Mouse (Mus musculus): Measurements from ENCODE around the gene Vax2. TPM values are rescaled to one million over a fixed set of nuclear protein-coding genes. Genes with fewer than 3 reads are reported as not detected.

Vax2 gene
- polyA plus RNA-seq, 1 experiment from 2014 or later: not detected

Other genes starting within 250 kb of the Vax2 start
- 57.6 and 58.2 TPM in 2 replicates for gene Dguok, start 204.3 kb upstream of the Vax2 start, polyA plus RNA-seq (2015; fragmentation: Nextera tagmentation; extraction: Ambion mirVana)
- 24.2 and 32.8 TPM in 2 replicates for gene Actg2, start 175.0 kb upstream of the Vax2 start, polyA plus RNA-seq (2015; fragmentation: Nextera tagmentation; extraction: Ambion mirVana)
- 24.4 and 26.6 TPM in 2 replicates for gene Stambp, start 138.5 kb upstream of the Vax2 start, polyA plus RNA-seq (2015; fragmentation: Nextera tagmentation; extraction: Ambion mirVana)
- gene Clec4f, start 55.1 kb upstream of the Vax2 start, polyA plus RNA-seq (2015; fragmentation: Nextera tagmentation; extraction: Ambion mirVana): 0.20 and 0.87 TPM in 2 replicates
- gene Cd207, start 33.4 kb upstream of the Vax2 start, polyA plus RNA-seq (2015; fragmentation: Nextera tagmentation; extraction: Ambion mirVana): 0.41 and 0.42 TPM in 2 replicates
- 0.09 and 0.32 TPM in 2 replicates for gene Atp6v1b1, start 31.7 kb downstream of the Vax2 start, polyA plus RNA-seq (2015; fragmentation: Nextera tagmentation; extraction: Ambion mirVana)
- not detected in 2 replicates for gene Ankrd53, start 51.4 kb downstream of the Vax2 start, polyA plus RNA-seq (2015; fragmentation: Nextera tagmentation; extraction: Ambion mirVana)
- gene Tex261, start 64.5 kb downstream of the Vax2 start, polyA plus RNA-seq (2015; fragmentation: Nextera tagmentation; extraction: Ambion mirVana): 89.9 and 108 TPM in 2 replicates
- gene Nagk, start 83.7 kb downstream of the Vax2 start, polyA plus RNA-seq (2015; fragmentation: Nextera tagmentation; extraction: Ambion mirVana): 67.5 and 69.6 TPM in 2 replicates
- 12.3 and 13.9 TPM in 2 replicates for gene Paip2b, start 120.5 kb downstream of the Vax2 start, polyA plus RNA-seq (2015; fragmentation: Nextera tagmentation; extraction: Ambion mirVana)
- gene Zfp638, start 155.8 kb downstream of the Vax2 start, polyA plus RNA-seq (2015; fragmentation: Nextera tagmentation; extraction: Ambion mirVana): 37.0 and 39.8 TPM in 2 replicates

All from heart, embryonic 16.5 days (tissue).